Mouse (Mus musculus): ENCODE measurements around the gene Tmem161a.
"Not testable (repeated sequence)": the region's sequence is repeated elsewhere in the genome, so short reads cannot be mapped to it uniquely, and the experiment has no call there.

GRCm38 (mm10) chr8:70216161-70216560 lies 44.0 kb downstream of the Tmem161a start:
- not testable (repeated sequence) for TF ChIP-seq CTCF (IDR thresholded peaks at IDR 0.05; ENCODE audit: control insufficient read depth, insufficient read depth, insufficient read length); MYOD1 (IDR thresholded peaks at IDR 0.05; ENCODE audit: control insufficient read depth, insufficient read length, low read depth); MAX (IDR thresholded peaks at IDR 0.05); USF1 (IDR thresholded peaks at IDR 0.05; ENCODE audit: low read depth)
